Mouse (Mus musculus): Measurements from ENCODE around the gene Olfr788. TPM values are rescaled to one million over a fixed set of nuclear protein-coding genes. Genes with fewer than 3 reads are reported as not detected.

The Olfr788 gene
- not detected in 2 replicates for polyA plus RNA-seq (2016; fragmentation: Nextera tagmentation; extraction: Ambion mirVana)

DNA sequence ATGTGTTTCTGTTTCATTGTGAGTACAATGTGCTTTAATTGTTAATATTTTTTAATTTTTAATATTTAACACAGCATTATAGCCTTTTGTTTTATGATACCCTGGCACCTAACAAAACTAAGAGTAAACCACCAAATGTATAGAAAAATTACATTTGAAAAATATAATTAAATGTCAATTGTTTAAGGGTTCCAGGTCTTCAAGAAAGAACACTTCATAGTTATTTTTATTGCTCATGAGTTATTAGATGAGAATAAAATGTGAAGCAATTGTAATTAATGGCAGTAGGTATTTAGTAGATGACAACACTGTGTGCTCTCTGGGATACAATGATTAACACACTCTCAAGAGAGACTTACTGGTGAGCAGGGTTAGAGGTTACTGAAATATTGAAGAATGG lies at the start of gene Olfr788:
Olfr788 (plus strand) TSS at position 301 of the 400 bp plus-strand sequence.
- Histone ChIP-seq H3K27ac (no peak within 1 kb of the TSS), H3K4me2 (replicated peaks) (no peak within 1 kb of the TSS), H3K27me3 (replicated peaks) (no peaks in the 10 kb centered on the region), H3K4me3 (no peak within 1 kb of the TSS), H3K9ac (no peak within 1 kb of the TSS), H3K36me3 (no peaks in the 10 kb centered on the region), H3K9me3 (no peaks in the 10 kb centered on the region), H3K4me1 (no peaks in the 10 kb centered on the region)
- ATAC-seq (ENCODE audit: low FRiP score, low read depth): no peak

DNA sequence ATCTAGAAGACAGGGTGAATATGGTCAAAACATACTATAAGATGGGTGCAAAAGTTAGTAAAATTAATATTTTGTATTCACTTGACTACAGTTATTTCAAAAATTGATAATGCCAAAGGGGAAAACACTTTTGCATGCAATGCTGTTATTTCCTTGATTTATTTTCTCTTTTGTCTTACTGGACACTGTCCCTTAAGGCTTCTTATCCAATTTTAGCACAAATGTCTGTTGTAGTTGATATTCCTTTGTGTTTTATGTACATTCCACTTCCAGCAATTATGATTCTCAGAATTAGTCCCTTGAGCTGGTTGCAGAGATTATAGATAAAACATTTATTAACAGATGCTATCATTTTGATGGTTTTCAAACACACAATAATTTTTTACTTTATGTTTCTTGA lies 43.8 kb upstream of the Olfr788 start, which contains the start of gene Olfr786:
Olfr786 (plus strand) TSS at position 301 of the 400 bp plus-strand sequence.
- Histone ChIP-seq H3K36me3 (no peaks in the 10 kb centered on the region), H3K4me3 (no peak within 1 kb of the TSS), H3K4me2 (replicated peaks) (no peak within 1 kb of the TSS), H3K27me3 (replicated peaks) (no peaks in the 10 kb centered on the region), H3K27ac (no peak within 1 kb of the TSS), H3K9me3 (no peaks in the 10 kb centered on the region), H3K9ac (no peak within 1 kb of the TSS), H3K4me1 (no peaks in the 10 kb centered on the region)
- ATAC-seq (ENCODE audit: low FRiP score, low read depth): no peak

DNA sequence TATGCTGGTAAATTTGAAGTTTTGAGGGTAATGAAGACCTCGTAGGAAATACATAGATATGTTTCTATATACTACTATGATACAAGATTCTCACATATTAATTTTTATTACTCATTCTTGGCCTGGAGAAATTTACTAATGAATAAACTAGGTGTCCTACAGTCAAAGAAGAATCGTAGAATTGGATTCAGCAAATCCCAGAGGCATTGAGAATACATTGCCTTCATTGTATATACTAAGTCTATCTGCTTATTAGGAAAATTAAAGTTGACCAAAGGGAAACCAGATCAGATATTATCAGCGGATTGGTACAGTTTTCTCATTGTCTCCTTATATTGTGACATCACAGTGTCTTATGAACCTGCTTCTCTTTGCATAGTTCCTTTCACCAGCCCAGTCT lies 9.2 kb upstream of the Olfr788 start, which contains the start of gene Olfr787:
Olfr787 (plus strand) TSS at position 301 of the 400 bp plus-strand sequence.
- Histone ChIP-seq H3K27ac (no peak within 1 kb of the TSS), H3K4me2 (replicated peaks) (no peak within 1 kb of the TSS), H3K9ac (no peak within 1 kb of the TSS), H3K27me3 (replicated peaks) (no peaks in the 10 kb centered on the region), H3K4me1 (no peaks in the 10 kb centered on the region), H3K9me3 (no peaks in the 10 kb centered on the region), H3K4me3 (no peak within 1 kb of the TSS), H3K36me3 (no peaks in the 10 kb centered on the region)
- WGBS: 87% methylated on average over 3 of the region's 3 CpGs
- ATAC-seq (ENCODE audit: low FRiP score, low read depth): no peak

DNA sequence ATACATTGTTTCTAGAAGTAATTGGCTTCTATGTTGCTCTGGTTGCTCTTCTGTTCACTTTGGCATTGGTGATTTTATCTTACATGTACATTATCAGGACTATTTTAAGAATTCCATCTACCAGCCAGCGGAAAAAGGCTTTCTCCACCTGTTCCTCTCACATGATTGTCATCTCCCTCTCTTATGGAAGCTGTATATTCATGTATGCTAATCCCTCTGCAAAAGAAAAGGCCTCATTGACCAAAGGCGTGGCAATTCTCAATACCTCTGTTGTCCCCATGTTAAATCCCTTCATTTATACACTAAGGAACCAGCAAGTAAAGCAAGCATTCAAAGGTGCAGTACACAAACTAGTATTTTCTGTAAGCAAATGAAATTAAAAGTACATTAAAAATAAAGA lies 2.5 kb downstream of the Olfr788 start:
- no peak for ATAC-seq (ENCODE audit: low FRiP score, low read depth)
- Histone ChIP-seq H3K9ac (no peak overlapping the region), H3K4me2 (replicated peaks) (no peak overlapping the region), H3K36me3 (no peaks in the 10 kb centered on the region), H3K4me3 (no peak overlapping the region), H3K27ac (no peak overlapping the region), H3K4me1 (no peaks in the 10 kb centered on the region), H3K27me3 (replicated peaks) (no peaks in the 10 kb centered on the region), H3K9me3 (no peaks in the 10 kb centered on the region)
- WGBS: 77% methylated on average over 2 of the region's 2 CpGs

DNA sequence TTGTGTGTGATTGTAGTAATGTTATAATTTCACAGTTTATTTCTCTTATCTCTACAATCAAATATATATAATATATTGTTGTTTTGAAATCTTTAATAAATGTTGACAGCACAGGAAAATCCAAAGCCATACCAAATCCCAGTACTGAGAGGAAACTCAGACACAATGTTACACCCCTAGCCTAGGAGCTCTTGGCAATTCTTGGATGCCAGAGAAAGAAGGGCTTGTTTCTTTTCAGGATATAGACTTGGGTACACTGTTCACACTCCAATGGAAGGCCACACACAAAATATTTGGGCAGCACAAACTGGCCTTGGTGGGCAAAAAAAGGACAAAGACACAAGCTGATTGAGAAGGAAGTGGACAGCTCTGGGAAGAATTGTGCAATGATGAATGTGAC lies 2.9 kb downstream of the Olfr788 start:
- Histone ChIP-seq H3K9me3 (no peaks in the 10 kb centered on the region), H3K27ac (no peak overlapping the region), H3K4me3 (no peak overlapping the region), H3K36me3 (no peaks in the 10 kb centered on the region), H3K27me3 (replicated peaks) (no peaks in the 10 kb centered on the region), H3K4me1 (no peaks in the 10 kb centered on the region), H3K4me2 (replicated peaks) (no peak overlapping the region), H3K9ac (no peak overlapping the region)
- ATAC-seq (ENCODE audit: low FRiP score, low read depth): no peak

DNA sequence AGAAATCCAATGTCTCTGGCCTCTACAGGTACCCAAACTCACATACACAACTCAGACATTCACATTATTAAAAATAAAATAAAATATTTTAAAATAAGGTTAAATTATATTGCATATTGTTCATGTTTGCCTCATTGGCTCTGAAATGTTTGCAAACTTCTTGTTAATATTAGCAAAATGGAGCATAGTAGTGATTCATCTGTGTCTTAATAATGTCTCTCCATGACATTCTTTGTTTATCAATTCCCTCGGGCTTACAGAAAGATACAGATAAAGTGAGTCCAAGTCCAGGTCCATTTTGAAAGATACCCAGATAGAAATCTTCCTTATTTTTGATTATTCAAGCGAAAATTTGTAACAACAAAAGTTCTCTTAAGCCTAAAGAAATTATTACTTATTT lies 13.7 kb downstream of the Olfr788 start, which contains the start of gene Olfr789:
Olfr789 (plus strand) TSS at position 301 of the 400 bp plus-strand sequence.
- Histone ChIP-seq H3K4me2 (replicated peaks) (no peak within 1 kb of the TSS), H3K27me3 (replicated peaks) (no peaks in the 10 kb centered on the region), H3K9ac (no peak within 1 kb of the TSS), H3K4me1 (no peaks in the 10 kb centered on the region), H3K4me3 (no peak within 1 kb of the TSS), H3K36me3 (no peaks in the 10 kb centered on the region), H3K9me3 (no peaks in the 10 kb centered on the region), H3K27ac (no peak within 1 kb of the TSS)
- WGBS: 68% methylated on average over 2 of the region's 2 CpGs
- ATAC-seq (ENCODE audit: low FRiP score, low read depth): no peak

DNA sequence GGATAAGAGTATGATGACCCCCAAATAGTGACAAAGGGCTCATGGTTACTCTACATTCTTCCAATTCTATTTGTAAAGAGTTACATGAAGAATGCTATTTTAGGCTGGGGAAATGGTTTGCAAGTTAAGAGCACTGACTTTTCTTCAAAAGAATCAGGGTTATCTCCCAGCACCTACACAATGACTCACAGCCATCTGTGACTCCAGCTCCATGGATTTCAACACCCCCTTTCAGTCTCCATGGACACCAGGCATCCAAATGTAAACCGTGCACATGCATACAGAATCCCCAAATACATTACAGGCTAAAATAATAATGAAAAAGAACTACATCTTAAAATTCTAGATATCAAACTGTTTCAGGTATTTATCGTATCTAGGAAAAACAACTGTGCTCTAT lies 19.3 kb downstream of the Olfr788 start:
- H3K9ac ChIP-seq: no peak overlapping the region
- no peak for ATAC-seq (ENCODE audit: low FRiP score, low read depth)
- no peak overlapping the region for H3K27ac ChIP-seq
- H3K9me3 ChIP-seq: no peaks in the 10 kb centered on the region
- H3K4me3 ChIP-seq: no peak overlapping the region
- H3K36me3 ChIP-seq: no peaks in the 10 kb centered on the region
- H3K4me2 ChIP-seq (replicated peaks): no peak overlapping the region
- no peaks in the 10 kb centered on the region for H3K27me3 ChIP-seq (replicated peaks)
- H3K4me1 ChIP-seq: no peaks in the 10 kb centered on the region
- WGBS: 79% methylated on average over 2 of the region's 2 CpGs

DNA sequence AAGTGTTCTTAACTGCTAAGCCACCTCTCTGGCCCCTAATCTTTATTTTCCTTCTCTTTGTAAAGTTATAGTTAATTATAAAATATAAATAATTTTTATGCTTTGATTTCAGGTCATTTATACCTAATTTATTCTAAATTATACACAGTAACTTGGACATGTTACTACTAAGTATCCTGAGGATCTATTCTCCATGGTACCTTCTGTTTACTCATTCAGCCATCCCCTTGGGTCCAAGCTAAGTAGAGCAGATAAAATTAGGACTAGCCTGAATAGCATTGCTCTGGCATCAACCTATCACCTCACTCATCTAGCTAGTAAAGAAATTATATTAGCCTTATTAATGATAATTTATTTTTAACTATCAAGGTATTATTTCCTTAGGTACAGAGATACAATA lies 27.4 kb downstream of the Olfr788 start, which contains the start of gene Olfr790:
Olfr790 (plus strand) TSS at position 301 of the 400 bp plus-strand sequence.
- ATAC-seq (ENCODE audit: low FRiP score, low read depth): no peak
- Histone ChIP-seq H3K27ac (no peak within 1 kb of the TSS), H3K4me3 (no peak within 1 kb of the TSS), H3K9me3 (no peaks in the 10 kb centered on the region), H3K4me2 (replicated peaks) (no peak within 1 kb of the TSS), H3K27me3 (replicated peaks) (no peaks in the 10 kb centered on the region), H3K9ac (no peak within 1 kb of the TSS), H3K36me3 (no peaks in the 10 kb centered on the region), H3K4me1 (no peaks in the 10 kb centered on the region)

DNA sequence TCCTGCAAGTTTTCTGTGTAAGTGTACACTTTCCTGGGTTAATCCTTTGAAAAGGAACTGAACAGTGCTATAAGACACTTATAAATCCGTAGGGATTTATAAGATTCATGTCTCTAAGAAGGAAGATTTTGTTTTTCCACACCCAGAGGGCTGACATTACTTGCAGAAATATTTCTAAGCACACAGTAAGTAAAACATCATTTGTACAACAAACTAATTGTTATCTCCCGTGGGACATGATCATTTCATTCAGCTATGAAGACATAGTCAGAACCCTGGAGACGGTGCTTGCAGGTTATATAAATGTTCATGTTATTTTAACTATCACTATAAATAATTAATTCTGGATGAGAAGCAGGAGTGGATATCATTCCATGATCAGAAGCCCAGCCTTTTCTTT lies 50.7 kb downstream of the Olfr788 start, which contains the start of gene Olfr791:
Olfr791 (plus strand) TSS at position 301 of the 400 bp plus-strand sequence.
- Histone ChIP-seq H3K9me3 (no peaks in the 10 kb centered on the region), H3K4me1 (no peaks in the 10 kb centered on the region), H3K27ac (no peak within 1 kb of the TSS), H3K27me3 (replicated peaks) (no peaks in the 10 kb centered on the region), H3K9ac (no peak within 1 kb of the TSS), H3K36me3 (no peaks in the 10 kb centered on the region), H3K4me2 (replicated peaks) (no peak within 1 kb of the TSS), H3K4me3 (no peak within 1 kb of the TSS)
- WGBS: 72% methylated on average over 3 of the region's 3 CpGs
- ATAC-seq (ENCODE audit: low FRiP score, low read depth): no peak

Other genes with a start within 250 kb of the Olfr788 start
- gene Olfr774, start 234.8 kb upstream of the Olfr788 start, polyA plus RNA-seq (2016; fragmentation: Nextera tagmentation; extraction: Ambion mirVana): not detected in 2 replicates
- not detected in 2 replicates for gene Olfr775, start 222.6 kb upstream of the Olfr788 start, polyA plus RNA-seq (2016; fragmentation: Nextera tagmentation; extraction: Ambion mirVana)
- not detected in 2 replicates for gene Olfr776, start 211.9 kb upstream of the Olfr788 start, polyA plus RNA-seq (2016; fragmentation: Nextera tagmentation; extraction: Ambion mirVana)
- gene Olfr777, start 199.5 kb upstream of the Olfr788 start, polyA plus RNA-seq (2016; fragmentation: Nextera tagmentation; extraction: Ambion mirVana): not detected in 2 replicates
- gene Olfr780, start 152.9 kb upstream of the Olfr788 start, polyA plus RNA-seq (2016; fragmentation: Nextera tagmentation; extraction: Ambion mirVana): not detected in 2 replicates
- gene Olfr781, start 142.1 kb upstream of the Olfr788 start, polyA plus RNA-seq (2016; fragmentation: Nextera tagmentation; extraction: Ambion mirVana): not detected in 2 replicates
- gene Olfr782, start 122.1 kb upstream of the Olfr788 start, polyA plus RNA-seq (2016; fragmentation: Nextera tagmentation; extraction: Ambion mirVana): not detected in 2 replicates
- gene Olfr784, start 86.9 kb upstream of the Olfr788 start, polyA plus RNA-seq (2016; fragmentation: Nextera tagmentation; extraction: Ambion mirVana): 0.06 and 0.19 TPM in 2 replicates
- not detected in 2 replicates for gene Olfr785, start 65.6 kb upstream of the Olfr788 start, polyA plus RNA-seq (2016; fragmentation: Nextera tagmentation; extraction: Ambion mirVana)
- gene Olfr786, start 43.7 kb upstream of the Olfr788 start, polyA plus RNA-seq (2016; fragmentation: Nextera tagmentation; extraction: Ambion mirVana): not detected in 2 replicates
- gene Olfr787, start 9.1 kb upstream of the Olfr788 start, polyA plus RNA-seq (2016; fragmentation: Nextera tagmentation; extraction: Ambion mirVana): not detected in 2 replicates
- gene Olfr789, start 13.8 kb downstream of the Olfr788 start, polyA plus RNA-seq (2016; fragmentation: Nextera tagmentation; extraction: Ambion mirVana): not detected in 2 replicates
- gene Olfr790, start 27.5 kb downstream of the Olfr788 start, polyA plus RNA-seq (2016; fragmentation: Nextera tagmentation; extraction: Ambion mirVana): not detected in 2 replicates
- gene Olfr791, start 50.8 kb downstream of the Olfr788 start, polyA plus RNA-seq (2016; fragmentation: Nextera tagmentation; extraction: Ambion mirVana): not detected in 2 replicates
- not detected in 2 replicates for gene Olfr792, start 68.2 kb downstream of the Olfr788 start, polyA plus RNA-seq (2016; fragmentation: Nextera tagmentation; extraction: Ambion mirVana)
- gene Olfr794, start 96.7 kb downstream of the Olfr788 start, polyA plus RNA-seq (2016; fragmentation: Nextera tagmentation; extraction: Ambion mirVana): not detected in 2 replicates
- not detected in 2 replicates for gene Olfr796, start 141.6 kb downstream of the Olfr788 start, polyA plus RNA-seq (2016; fragmentation: Nextera tagmentation; extraction: Ambion mirVana)
- not detected in 2 replicates for gene Olfr798, start 156.9 kb downstream of the Olfr788 start, polyA plus RNA-seq (2016; fragmentation: Nextera tagmentation; extraction: Ambion mirVana)
- not detected in 2 replicates for gene Olfr799, start 166.5 kb downstream of the Olfr788 start, polyA plus RNA-seq (2016; fragmentation: Nextera tagmentation; extraction: Ambion mirVana)
- not detected in 2 replicates for gene Olfr800, start 186.7 kb downstream of the Olfr788 start, polyA plus RNA-seq (2016; fragmentation: Nextera tagmentation; extraction: Ambion mirVana)
- gene Olfr801, start 202.9 kb downstream of the Olfr788 start, polyA plus RNA-seq (2016; fragmentation: Nextera tagmentation; extraction: Ambion mirVana): not detected in 2 replicates
- gene Olfr802, start 217.2 kb downstream of the Olfr788 start, polyA plus RNA-seq (2016; fragmentation: Nextera tagmentation; extraction: Ambion mirVana): not detected in 2 replicates
- gene Olfr803, start 223.3 kb downstream of the Olfr788 start, polyA plus RNA-seq (2016; fragmentation: Nextera tagmentation; extraction: Ambion mirVana): not detected in 2 replicates
- not detected in 2 replicates for gene Olfr804, start 232.2 kb downstream of the Olfr788 start, polyA plus RNA-seq (2016; fragmentation: Nextera tagmentation; extraction: Ambion mirVana)

Data from neural tube, embryonic 12.5 days (tissue).